Mouse (Mus musculus): Measurements from ENCODE around the gene Atp6v1g2.
"Not testable (repeated sequence)": the region's sequence is repeated elsewhere in the genome, so short reads cannot be mapped to it uniquely, and the experiment has no call there.

The Atp6v1g2 gene

DNA sequence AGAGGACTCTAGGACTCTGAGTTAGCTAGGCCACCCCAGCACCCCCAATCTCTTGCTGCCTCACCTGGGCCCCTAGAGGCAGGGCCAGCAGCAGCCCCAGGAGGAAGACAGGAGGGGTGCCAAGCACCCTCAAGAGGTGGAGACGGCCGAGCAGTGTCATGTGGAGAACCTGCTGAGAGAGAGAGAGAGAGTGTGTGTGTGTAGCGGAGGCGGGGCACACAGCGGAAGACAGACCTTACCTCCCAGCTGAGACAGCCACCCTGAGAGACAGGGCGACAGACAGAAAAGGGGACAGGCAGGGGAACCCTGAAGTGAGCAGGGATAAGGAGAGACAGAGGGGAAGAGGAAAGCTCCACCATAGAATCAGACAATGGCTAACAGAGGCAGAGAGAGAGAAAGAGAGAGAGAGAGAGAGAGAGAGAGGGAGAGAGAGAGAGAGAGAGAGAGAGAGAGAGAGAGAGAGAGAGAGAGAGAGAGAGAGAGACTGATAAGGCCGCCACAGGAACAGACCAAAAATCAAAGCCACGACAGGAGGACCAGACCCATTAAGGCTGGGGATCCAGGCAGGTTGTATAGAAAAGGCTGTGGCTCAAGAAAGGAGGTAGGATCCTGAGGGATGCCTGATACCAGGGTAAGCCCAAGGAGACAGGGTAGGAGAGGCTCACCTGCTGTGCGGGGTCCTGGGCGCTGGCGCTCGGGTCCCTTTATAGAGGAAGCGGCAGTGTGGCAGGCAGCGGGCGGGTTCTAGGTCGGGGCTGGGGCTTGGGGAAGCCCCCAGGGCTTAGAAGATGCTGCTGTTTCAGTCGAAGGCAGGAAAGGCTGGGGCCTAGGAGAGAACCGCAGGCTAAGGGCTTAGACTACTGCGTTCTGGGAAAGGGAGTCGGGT, 28.7 kb upstream of the Atp6v1g2 start, which contains the start of gene Lta:
Gene Lta, minus strand, starts transcription at position 858 of the 886 bp plus-strand sequence.
- DNase-seq = no peak

DNA sequence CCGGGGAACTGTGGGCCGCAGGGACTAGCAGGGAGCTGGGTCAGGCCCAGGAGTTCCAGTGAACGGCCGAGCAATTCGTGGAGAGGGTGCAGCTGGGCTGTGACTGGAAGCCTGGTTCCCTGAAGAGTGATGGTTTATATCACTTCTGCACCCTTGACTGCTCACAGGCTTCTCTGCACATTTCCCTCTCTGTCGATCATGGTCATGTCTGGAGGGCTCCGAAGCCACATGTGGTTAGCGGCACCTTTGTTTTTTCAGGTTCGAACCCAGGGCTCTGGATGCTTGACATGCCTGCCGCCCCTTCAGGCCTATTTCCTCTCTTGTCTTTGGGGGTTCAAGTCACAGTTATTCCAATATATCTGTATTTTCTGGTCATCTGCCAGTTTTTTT, 28.1 kb upstream of the Atp6v1g2 start:
- no peak for DNase-seq

- no peak for DNase-seq
These were observed 23.5 kb upstream of the Atp6v1g2 start for GRCm38 (mm10) chr17:35209785-35210535.

GRCm38 (mm10) chr17:35210593-35210992, 22.9 kb upstream of the Atp6v1g2 start:
- no peak for DNase-seq

DNA sequence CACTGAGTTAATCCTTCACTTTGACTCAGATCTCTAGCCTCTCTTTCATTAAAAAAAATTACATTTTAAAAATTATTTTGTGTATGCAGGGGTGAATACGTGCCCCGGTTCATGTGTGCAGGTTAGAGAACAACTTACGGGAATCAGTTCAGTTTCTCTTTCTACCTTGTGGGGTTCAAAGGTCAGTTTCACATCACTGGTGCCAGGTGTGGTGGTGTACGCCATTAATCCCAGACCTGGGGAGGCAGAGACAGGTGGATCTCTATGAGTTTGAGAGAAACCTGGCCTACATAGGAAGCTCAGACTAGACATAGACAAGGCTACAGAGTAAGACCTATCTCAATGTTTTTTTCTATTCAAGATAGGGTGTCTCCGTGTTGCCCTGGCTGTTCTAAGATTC, 20.4 kb upstream of the Atp6v1g2 start:
- DNase-seq = no peak

- no peak for DNase-seq
These were observed 14.8 kb upstream of the Atp6v1g2 start for GRCm38 (mm10) chr17:35218516-35219193.

GRCm38 (mm10) chr17:35219601-35220041, 13.8 kb upstream of the Atp6v1g2 start:
- DNase-seq = no peak

DNA sequence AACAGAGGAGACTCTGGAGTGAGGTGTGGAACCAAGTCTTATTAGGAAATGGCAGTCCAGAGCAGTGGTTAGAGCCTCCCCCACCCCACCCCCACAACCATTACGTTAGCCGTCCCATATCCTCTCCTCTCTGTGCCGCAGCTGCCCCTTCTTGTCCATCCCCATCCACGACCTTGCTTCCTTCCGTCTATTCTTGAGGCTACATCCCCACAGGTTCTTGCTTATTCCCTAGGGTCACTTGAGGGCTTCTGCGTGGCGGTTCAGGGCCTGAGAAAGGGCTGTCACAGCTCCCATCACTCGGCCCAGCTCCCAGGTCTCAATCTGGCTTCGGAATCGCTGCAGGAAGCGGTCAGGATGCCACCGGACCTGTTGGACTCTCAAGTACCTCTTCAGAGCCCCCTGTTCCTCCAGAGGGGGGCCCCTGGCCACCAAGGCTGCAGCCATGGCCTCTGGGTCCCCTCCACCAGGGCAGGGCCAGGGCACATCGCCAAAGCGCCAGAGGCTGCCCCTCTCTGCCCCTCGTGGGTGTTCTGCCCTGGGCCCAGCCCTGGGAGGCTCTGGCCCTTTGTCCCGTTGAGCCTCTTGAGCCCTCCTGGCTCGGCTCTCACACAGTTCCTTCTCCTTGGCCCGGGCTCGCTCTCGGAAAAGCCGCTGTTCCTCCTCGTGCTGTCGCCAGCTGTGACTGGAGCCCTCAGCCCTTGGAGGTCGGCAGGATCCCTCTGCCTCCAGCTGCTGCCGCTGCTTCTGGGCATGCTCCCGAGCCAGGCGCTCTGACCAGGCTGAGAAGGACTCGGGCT, 13.1 kb upstream of the Atp6v1g2 start, which contains the start of gene Gm16181:
Gene Gm16181, plus strand, starts transcription at position 679 of the 797 bp plus-strand sequence.
- DNase-seq = no peak

- no peak for DNase-seq
These were observed 11.2 kb upstream of the Atp6v1g2 start for GRCm38 (mm10) chr17:35222299-35222698.

- no peak for DNase-seq
These were observed 8.8 kb upstream of the Atp6v1g2 start for GRCm38 (mm10) chr17:35224641-35225040.

- DNase-seq = no peak
These were observed 8.0 kb upstream of the Atp6v1g2 start for GRCm38 (mm10) chr17:35225456-35225855.

DNA sequence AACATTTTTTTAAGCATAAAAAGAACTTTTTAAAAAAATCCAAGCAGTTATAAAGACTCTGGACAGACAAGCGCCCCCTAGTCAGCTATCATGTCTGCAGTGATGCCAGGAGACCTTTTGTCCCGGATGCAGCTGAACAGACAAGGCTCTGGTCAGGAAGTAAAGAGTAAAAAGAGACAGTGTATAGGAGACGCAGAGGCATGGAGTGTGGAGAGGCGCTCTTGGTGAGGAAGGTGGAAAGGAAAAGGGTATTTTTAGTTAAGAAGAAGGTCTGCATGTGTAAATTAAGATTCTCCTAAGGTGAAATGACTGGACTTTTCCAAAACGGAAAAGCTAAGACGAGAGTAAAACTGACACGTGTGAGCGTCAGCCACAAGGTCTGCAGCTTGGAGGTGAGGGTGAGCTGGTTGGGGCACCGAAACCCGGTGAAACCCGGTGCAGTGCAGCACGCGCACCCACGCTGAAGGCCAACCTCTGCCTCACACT, 6.9 kb upstream of the Atp6v1g2 start:
- no peak for DNase-seq

GRCm38 (mm10) chr17:35231022-35231421, 2.4 kb upstream of the Atp6v1g2 start:
- DNase-seq = no peak

- peak; percentile 78 for DNase-seq
These were observed 1.4 kb upstream of the Atp6v1g2 start for GRCm38 (mm10) chr17:35232043-35232442.

DNA sequence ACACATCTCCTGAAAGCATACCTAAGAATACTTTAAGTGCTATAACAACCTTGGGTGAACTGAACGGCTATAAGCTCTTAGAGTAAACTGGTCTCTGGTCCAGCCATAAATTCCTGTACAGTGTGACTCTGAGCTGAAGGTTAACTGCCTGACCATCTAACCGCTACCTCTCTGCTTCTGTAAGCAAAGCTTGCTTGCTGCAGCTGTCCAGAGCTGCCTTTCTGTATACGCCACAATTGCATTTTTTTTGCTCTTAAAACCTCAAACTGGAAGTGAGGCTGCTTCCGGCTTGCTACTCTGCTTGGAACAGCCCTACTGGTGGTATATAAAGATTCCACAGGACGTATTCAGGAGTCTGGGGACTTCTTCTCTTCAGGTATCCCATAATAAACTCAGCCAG, 801 bp upstream of the Atp6v1g2 start:
- no peak for DNase-seq

DNA sequence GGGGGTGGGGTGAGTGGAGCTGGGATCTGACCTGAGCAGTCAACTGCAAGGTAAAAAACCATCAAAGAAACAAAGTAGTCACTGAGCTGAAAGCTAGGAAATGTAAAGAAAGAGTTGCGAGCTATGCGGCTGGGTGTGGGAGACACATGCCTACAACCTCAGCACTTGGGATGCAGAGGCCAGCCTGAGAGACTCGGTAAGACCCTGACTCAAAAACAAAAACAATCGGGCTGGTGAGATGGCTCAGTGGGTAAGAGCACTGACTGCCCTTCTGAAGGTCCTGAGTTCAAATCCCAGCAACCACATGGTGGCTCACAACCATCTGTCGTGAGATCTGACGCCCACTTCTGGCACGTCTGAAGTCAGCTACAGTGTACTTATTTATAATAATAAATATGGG, 630 bp downstream of the Atp6v1g2 start:
- not testable (repeated sequence) for DNase-seq

- no peak for DNase-seq
These were observed 1.4 kb downstream of the Atp6v1g2 start for GRCm38 (mm10) chr17:35234903-35235302.

DNA sequence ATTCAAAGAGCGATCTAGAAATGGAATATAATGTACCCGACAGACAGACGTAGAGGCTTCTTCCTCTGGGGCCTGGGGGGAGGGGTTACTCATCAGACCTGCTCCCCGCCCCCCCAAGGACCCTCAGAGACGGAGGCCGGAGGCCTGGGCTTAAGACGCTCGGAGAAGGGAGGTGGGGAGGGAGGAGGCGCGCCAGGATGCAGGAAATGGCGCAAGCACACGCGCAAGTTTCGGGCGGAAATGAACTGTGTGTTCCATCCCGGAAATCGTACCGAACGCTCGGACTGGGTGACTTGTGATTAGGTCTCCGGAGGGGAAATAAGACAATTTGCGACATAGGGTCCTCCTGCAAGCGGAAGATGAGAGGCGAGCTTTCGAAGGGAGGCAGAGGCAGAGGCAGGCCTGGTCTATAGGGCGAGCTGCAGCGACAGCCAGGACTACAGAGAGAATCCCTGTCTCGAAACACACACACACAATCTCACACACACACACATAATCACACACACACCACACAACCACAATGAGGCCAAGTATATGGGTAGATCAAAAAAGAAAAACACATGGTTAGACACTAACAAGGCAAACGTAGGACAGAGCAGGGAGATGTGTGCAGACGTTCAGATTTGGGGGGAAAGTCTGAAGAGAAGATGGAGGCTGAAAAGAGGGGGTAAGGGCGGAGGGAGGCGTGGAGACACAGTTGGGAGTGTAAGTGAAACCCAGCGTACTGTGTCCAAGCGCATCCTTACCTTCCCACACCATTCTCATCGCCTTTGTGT, 2.3 kb downstream of the Atp6v1g2 start, which contains the start of gene Nfkbil1:
Gene Nfkbil1, minus strand, starts transcription at position 179 of the 776 bp plus-strand sequence.
- peak; percentile 95 for DNase-seq

GRCm38 (mm10) chr17:35236390-35236746, 2.9 kb downstream of the Atp6v1g2 start:
- peak; percentile 97 for DNase-seq

GRCm38 (mm10) chr17:35236996-35237395, 3.5 kb downstream of the Atp6v1g2 start:
- no peak for DNase-seq

GRCm38 (mm10) chr17:35237504-35237903, 4.0 kb downstream of the Atp6v1g2 start:
- DNase-seq = no peak

Measured in layer of hippocampus, adult 9-11 months (tissue).